Mouse (Mus musculus): Measurements from ENCODE around the gene Wdr70. TPM values are rescaled to one million over a fixed set of nuclear protein-coding genes. Genes with fewer than 3 reads are reported as not detected.

The Wdr70 gene
- polyA plus RNA-seq (2012; rRNA removed) = 1.7 and 3.8 TPM in 2 replicates

GRCm38 (mm10) chr15:8098774-8099749, at the start of gene Wdr70:
Gene Wdr70, minus strand, starts transcription at chr15:8099209.
- no peak within 1 kb of the TSS for H3K27ac ChIP-seq (ENCODE audit: insufficient read depth, low read depth, low read length)
- H3K27me3 ChIP-seq (ENCODE audit: control insufficient read depth, insufficient read depth, low read length) = no peaks in the 10 kb centered on the region
- 2% methylated on average over 56 of the region's 56 CpGs for WGBS
- peak within 1 kb of the TSS; percentile 82 for H3K4me3 ChIP-seq (ENCODE audit: low read depth, low read length)
- H3K4me1 ChIP-seq (ENCODE audit: control insufficient read depth, insufficient read depth, insufficient read length, low read length) = no peaks in the 10 kb centered on the region
- TF ChIP-seq CTCF (IDR thresholded peaks at IDR 0.05; ENCODE audit: extremely low read depth, insufficient read length, insufficient replicate concordance, low read depth, low read length) (peak; percentile 91), POLR2A (IDR thresholded peaks at IDR 0.05; ENCODE audit: low read depth, low read length) (no peak; the same call in 1 of the 2 replicates)
- peaks cover 3% of the 10 kb centered on the region for H3K36me3 ChIP-seq (ENCODE audit: control insufficient read depth, insufficient read depth, low read length)

DNA sequence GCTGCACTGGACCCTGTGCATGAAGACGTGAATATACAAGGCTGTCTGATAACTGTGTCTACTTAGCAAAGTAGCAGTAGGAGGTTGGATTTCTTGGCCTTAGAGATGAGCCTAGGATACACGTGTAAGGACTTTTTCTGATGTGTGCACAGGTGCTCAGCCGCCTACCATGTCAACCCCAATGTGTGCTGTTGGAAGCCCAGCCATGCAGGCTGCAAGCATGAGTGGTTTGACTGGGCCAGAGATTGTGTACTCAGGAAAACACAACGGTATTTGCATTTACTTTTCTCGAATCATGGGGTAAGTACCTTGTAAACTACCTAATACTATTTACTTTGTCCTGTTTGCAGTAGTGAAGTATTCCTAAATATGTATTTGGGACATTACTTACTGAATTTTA, 36.6 kb upstream of the Wdr70 start:
- WGBS = 81% methylated on average over 5 of the region's 5 CpGs
- Histone ChIP-seq H3K27me3 (ENCODE audit: control insufficient read depth, insufficient read depth, low read length) (no peaks in the 10 kb centered on the region), H3K27ac (ENCODE audit: insufficient read depth, low read depth, low read length) (no peak overlapping the region), H3K4me3 (ENCODE audit: low read depth, low read length) (no peak overlapping the region), H3K4me1 (ENCODE audit: control insufficient read depth, insufficient read depth, insufficient read length, low read length) (no peaks in the 10 kb centered on the region), H3K36me3 (ENCODE audit: control insufficient read depth, insufficient read depth, low read length) (peaks cover 58% of the 10 kb centered on the region)
- no peak for TF ChIP-seq POLR2A (IDR thresholded peaks at IDR 0.05; ENCODE audit: low read depth, low read length)

DNA sequence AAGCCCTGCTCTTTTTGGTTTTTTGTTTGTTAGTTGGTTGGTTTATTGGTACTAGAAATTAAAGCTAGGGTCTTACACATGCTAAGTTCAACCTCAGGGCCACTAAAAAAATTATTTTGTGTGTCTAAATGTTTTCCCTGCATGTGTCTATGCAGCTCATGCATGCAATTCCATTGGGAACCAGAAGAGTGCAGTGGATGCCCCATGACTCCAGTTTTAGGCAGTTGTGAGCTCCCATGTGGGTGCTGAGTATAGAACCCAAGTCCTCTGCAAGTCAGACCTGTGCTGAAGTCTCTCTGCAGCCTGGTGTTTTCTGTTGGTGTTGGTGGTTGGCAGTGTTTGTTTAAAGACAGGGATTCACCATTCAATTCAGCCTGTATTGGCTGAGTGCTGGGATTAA, 32.8 kb upstream of the Wdr70 start:
- H3K4me3 ChIP-seq (ENCODE audit: low read depth, low read length) = no peak overlapping the region
- no peaks in the 10 kb centered on the region for H3K27me3 ChIP-seq (ENCODE audit: control insufficient read depth, insufficient read depth, low read length)
- no peaks in the 10 kb centered on the region for H3K4me1 ChIP-seq (ENCODE audit: control insufficient read depth, insufficient read depth, insufficient read length, low read length)
- no peak overlapping the region for H3K27ac ChIP-seq (ENCODE audit: insufficient read depth, low read depth, low read length)
- TF ChIP-seq CTCF (IDR thresholded peaks at IDR 0.05; ENCODE audit: extremely low read depth, insufficient read length, insufficient replicate concordance, low read depth, low read length) = no peak
- H3K36me3 ChIP-seq (ENCODE audit: control insufficient read depth, insufficient read depth, low read length) = peaks cover 59% of the 10 kb centered on the region

DNA sequence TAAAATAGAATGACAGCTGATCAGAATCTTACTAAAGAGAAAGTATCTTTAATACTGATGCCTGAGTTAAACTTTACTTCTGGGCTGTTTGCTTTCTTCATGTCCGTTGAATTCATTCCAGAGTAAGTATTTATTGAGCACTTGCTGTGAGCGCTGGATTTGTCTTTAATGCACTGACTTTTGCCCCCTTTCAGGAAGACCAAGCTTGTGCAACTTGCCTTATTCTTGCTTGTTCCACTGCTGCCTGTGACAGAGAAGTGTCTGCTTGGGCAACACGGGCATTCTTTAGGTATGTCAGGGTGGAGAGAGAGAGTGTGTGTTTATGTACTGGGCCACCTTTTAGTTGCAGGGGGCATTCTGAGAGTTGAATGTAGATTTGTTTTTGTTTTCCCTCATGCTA, 32.3 kb upstream of the Wdr70 start:
- no peak overlapping the region for H3K27ac ChIP-seq (ENCODE audit: insufficient read depth, low read depth, low read length)
- H3K4me3 ChIP-seq (ENCODE audit: low read depth, low read length) = no peak overlapping the region
- 90% methylated on average over 3 of the region's 3 CpGs for WGBS
- peaks cover 56% of the 10 kb centered on the region for H3K36me3 ChIP-seq (ENCODE audit: control insufficient read depth, insufficient read depth, low read length)
- no peaks in the 10 kb centered on the region for H3K4me1 ChIP-seq (ENCODE audit: control insufficient read depth, insufficient read depth, insufficient read length, low read length)
- TF ChIP-seq POLR2A (IDR thresholded peaks at IDR 0.05; ENCODE audit: low read depth, low read length) (no peak), CTCF (IDR thresholded peaks at IDR 0.05; ENCODE audit: extremely low read depth, insufficient read length, insufficient replicate concordance, low read depth, low read length) (no peak)
- no peaks in the 10 kb centered on the region for H3K27me3 ChIP-seq (ENCODE audit: control insufficient read depth, insufficient read depth, low read length)

DNA sequence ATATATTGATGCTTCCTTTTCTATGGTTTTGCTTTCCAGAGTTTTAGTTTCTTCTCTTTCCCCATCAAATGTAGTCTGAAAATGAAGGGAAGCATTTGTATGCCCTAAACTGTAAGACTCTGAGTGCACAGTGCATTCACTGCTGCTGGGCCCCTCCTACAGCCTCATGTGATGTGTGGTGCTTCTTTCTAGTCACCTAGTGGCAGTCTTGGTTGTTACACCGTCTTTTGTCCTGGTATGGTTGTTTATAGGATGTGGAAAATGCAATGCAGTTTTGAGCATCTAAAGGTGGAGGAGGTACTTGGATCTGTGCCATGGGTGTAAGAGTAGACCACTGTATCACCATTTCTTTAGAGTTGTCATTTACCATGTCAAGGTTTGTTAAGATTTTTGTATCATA, 30.3 kb upstream of the Wdr70 start:
- Histone ChIP-seq H3K27ac (ENCODE audit: insufficient read depth, low read depth, low read length) (no peak overlapping the region), H3K4me1 (ENCODE audit: control insufficient read depth, insufficient read depth, insufficient read length, low read length) (no peaks in the 10 kb centered on the region), H3K4me3 (ENCODE audit: low read depth, low read length) (no peak overlapping the region), H3K36me3 (ENCODE audit: control insufficient read depth, insufficient read depth, low read length) (peaks cover 48% of the 10 kb centered on the region), H3K27me3 (ENCODE audit: control insufficient read depth, insufficient read depth, low read length) (no peaks in the 10 kb centered on the region)
- 68% methylated on average over 1 of the region's 1 CpGs for WGBS
- no peak for TF ChIP-seq POLR2A (IDR thresholded peaks at IDR 0.05; ENCODE audit: low read depth, low read length)

DNA sequence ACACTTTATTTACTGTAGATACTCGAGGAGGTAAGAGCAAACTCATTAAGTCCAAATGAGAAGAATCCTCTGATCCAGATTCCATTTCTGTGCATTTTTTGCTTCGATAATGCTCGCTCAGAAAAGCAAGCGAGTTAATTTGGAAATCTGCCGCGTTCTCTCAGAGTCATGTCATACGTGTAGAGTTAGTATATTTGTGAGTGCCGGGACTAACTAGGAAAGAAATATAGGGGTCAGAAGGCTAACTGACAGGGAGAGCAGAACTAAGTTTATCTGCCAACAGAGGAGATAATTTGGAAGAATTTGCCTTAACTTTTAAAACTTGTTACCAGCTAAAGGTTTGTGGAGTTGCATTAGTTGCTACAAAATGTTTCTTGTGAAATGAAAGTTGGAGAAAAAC, 10.8 kb upstream of the Wdr70 start:
- under 1% methylated on average over 8 of the region's 8 CpGs for WGBS
- Histone ChIP-seq H3K27me3 (ENCODE audit: control insufficient read depth, insufficient read depth, low read length) (no peaks in the 10 kb centered on the region), H3K4me3 (ENCODE audit: low read depth, low read length) (peak overlapping the region; percentile 98), H3K27ac (ENCODE audit: insufficient read depth, low read depth, low read length) (no peak overlapping the region), H3K4me1 (ENCODE audit: control insufficient read depth, insufficient read depth, insufficient read length, low read length) (no peaks in the 10 kb centered on the region; the same call in 1 of the 2 replicates), H3K36me3 (ENCODE audit: control insufficient read depth, insufficient read depth, low read length) (peaks cover 12% of the 10 kb centered on the region)
- TF ChIP-seq CTCF (IDR thresholded peaks at IDR 0.05; ENCODE audit: extremely low read depth, insufficient read length, insufficient replicate concordance, low read depth, low read length) = no peak
- no peak for TF ChIP-seq POLR2A (IDR thresholded peaks at IDR 0.05; ENCODE audit: low read depth, low read length)

DNA sequence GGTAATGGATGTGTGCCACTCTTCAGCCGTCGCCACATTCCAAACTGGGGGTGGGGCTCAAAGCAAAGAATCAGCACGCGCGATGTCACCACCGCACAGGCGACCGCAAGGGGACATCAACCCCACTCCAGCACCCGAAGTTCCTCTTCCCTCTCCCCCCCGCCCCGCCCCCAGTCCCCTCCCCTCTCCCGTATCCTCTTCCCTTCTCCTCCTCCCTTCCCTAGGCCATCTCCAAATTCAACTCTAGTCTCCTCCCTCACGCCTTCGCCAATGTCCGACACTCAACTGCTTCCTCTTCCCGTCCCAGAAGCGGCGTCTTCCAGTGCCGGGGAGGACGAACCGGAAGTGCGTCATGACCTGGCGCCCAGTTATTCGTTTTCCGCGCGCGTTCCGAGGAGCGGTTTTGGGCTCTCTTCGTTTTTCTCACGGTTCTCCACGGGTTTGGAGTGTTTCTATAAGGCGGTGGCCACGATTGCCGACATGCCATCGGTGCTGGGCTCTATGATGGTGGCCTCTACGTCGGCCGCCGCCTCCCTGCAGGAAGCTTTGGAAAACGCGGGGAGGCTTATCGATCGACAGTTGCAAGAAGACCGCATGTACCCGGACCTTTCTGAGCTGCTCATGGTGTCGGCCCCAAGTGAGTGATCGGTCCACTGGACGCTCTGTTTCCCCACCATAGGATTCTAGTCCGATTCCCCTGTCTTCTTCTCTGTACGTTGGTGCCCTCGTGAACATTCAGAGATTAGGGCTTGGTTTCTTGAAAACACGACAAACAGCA, 10.1 kb upstream of the Wdr70 start, which contains the start of gene Nup155:
Gene Nup155 (plus strand): TSS at position 308 of the 778 bp plus-strand sequence.
- TF ChIP-seq CTCF (IDR thresholded peaks at IDR 0.05; ENCODE audit: extremely low read depth, insufficient read length, insufficient replicate concordance, low read depth, low read length) (no peak), POLR2A (IDR thresholded peaks at IDR 0.05; ENCODE audit: low read depth, low read length) (no peak)
- Histone ChIP-seq H3K27ac (ENCODE audit: insufficient read depth, low read depth, low read length) (peak within 1 kb of the TSS; percentile 33), H3K27me3 (ENCODE audit: control insufficient read depth, insufficient read depth, low read length) (no peaks in the 10 kb centered on the region), H3K36me3 (ENCODE audit: control insufficient read depth, insufficient read depth, low read length) (peaks cover 12% of the 10 kb centered on the region), H3K4me1 (ENCODE audit: control insufficient read depth, insufficient read depth, insufficient read length, low read length) (no peaks in the 10 kb centered on the region; the same call in 1 of the 2 replicates), H3K4me3 (ENCODE audit: low read depth, low read length) (peak within 1 kb of the TSS; percentile 98)
- WGBS = under 1% methylated on average over 53 of the region's 54 CpGs
